Mouse (Mus musculus): ENCODE data around the gene Phactr1.
"Not testable (repeated sequence)": the region's sequence is repeated elsewhere in the genome, so short reads cannot be mapped to it uniquely, and the experiment has no call there.

Phactr1 gene

DNA sequence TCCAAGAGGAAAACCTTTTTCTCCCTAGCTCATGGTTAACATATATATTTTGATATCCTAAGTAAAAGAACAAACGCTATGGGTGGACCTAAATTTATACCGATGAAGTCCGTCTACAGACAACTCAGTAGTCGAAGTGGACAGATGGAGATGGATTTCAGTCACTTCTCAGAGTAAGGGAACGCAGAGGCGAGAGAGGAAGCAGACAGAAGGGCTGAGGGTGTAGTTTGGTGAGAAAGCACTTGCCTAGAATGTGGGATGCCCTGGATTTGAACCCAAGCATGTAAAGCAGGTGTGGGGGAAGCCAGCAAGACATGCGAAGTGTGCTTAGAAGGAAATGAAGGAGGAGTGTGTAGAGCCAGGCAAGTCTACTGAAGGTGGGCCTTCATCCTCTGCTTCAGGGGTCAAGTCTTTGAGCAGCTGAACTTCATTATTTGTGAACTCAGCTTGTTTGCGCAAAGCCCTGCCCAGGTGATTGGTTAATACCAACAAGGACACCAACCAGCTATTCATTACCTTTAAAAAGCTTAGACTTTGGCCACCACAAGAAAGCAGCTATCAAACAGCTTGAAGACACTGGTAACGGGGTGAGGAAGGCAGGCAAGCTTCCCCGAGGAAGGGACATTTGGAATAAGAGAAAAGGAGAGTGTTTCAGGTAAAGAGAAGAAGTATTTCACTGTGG, 241.5 kb downstream of the Phactr1 start:
- DNase-seq (ENCODE audit: low spot score in 2 of 2) = no peak

DNA sequence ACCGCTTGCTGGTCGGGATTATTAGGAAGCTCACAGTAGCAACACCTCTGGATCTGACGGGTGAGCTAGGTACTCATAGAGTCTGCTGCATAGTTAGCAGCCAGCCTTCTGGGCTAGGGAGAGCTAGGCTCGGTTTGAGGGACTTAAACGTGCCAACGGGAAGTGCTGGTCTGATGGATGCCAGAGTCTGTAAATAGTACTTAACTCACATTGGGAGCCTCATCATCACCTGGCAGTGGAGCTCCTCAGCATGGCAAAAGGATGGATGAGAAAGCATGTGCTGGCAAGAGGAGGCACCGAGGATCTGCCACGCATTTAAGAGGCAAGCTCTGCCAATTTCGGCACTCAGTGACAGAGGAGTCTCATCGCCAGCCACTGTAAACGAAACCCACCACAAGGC, 247.4 kb downstream of the Phactr1 start:
- DNase-seq (ENCODE audit: low spot score in 2 of 2) = no peak

DNA sequence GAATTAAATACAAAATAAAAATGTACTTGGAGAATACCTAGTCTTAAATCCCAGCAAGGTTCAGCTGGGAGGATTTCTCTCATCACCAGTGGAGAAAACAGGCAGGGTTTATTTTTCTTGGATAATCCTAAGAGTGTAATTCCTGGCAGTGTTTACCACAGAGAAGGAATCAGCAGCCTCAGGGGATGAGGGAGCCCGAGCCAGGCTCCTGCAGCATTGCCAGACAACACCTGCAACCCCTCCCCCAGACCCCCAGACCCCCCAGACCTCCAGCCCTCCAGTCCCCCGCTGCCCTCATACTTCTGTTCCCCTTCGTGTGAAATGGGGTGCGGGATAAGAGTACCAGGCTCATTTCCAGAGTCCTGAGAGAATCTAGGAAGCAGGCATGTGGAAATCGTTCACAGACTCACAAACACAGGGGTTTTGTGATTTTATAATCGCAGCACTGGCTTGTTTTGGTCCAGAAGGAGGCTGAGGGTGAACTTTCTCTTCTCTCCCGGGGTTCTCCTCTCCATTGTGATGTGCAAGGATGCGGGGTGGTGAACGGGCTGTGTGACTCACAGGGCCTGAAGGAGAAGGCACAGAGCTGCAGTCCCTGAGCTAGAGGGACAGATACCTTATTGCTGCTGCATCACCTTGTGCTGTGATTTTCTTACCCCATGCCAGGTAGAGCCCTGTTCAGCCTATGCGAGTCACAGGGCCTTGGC, 249.3 kb downstream of the Phactr1 start:
- DNase-seq (ENCODE audit: low spot score in 2 of 2) = no peak

DNA sequence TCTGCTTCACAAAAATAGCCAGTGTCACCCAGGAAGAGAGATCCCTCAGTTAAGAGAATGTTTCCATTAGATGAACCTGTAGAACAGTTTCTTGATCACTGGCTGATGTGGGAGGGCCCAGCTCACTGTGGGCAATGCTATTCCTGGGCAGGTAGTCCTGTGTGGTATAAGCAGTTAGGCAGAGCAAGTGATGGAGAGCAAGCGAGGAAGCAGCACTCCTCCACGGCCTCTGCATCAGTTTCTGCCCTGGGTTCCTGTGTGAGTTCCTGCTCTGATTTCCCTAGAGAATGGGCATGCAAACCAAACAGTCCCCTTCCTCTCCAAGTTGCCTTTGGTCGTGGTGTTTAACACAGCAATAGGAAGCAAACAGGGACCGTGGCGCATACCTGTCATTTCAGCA, 251.6 kb downstream of the Phactr1 start:
- DNase-seq (ENCODE audit: low spot score in 2 of 2) = no peak

DNA sequence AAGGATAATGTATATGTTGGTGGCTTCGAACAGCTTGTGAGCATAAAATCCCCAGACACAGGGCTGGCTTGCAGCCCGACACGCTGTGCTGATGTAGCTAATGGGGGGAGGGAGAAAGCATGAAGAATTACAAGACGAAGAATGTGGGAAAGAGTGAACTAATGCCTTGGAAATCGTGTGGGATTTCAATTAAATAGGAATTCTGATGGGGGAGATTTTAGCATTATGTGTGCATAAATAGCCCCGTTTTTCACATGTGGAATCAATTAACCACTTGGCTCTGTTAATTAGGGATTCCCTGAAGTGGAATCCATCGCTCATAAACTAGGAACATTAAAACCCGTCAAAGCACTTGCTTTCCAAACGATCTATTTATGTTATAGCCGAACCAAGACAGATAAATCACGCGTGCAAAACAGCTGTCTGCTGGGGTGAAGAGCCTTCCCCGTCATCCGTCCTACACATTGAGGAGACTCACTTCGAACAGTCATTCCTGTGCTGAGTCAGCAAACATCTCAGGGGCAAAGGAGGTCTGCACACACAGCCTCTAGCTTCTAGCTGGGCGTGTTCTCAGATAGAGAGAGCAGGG, 254.2 kb downstream of the Phactr1 start:
- no peak for DNase-seq (ENCODE audit: low spot score in 2 of 2)

DNA sequence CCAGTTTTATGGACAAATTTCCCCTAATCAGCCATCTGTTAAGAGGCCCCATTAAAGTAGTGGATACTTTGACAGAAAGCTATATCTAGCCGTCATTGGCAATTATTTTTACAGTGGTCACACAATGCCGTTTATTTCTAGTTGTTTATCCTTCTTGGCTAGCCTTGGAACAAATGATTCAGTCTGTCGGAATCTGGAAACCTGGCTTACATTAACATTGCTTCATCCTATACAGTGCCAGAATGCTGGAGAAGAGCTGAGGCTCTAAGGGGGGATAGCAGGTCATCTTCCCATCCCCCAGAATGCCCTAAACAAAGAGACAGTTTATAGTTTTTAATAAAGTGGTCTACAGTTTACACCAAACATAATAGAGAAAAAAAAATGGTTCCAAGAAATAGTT, 257.4 kb downstream of the Phactr1 start:
- no peak for DNase-seq (ENCODE audit: low spot score in 2 of 2)

DNA sequence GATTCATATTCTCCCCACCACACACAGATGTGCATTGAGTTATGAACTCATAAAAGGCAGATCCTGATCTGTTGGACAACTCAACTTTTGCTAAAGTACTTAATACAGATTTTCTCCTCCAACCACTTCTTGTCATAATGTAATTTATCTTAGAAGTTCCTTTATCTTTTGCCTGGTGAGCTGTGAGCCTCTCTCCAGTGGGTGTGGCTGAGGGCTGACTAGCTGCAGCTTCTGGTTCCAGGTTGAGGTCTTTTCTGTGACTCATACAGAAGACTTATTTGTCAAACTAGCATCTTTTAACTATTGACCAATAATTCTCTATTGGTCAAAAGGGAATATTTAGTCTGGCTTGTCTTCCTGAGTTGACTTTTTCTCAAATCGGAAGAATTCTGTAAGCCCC, 257.9 kb downstream of the Phactr1 start:
- no peak for DNase-seq (ENCODE audit: low spot score in 2 of 2)

DNA sequence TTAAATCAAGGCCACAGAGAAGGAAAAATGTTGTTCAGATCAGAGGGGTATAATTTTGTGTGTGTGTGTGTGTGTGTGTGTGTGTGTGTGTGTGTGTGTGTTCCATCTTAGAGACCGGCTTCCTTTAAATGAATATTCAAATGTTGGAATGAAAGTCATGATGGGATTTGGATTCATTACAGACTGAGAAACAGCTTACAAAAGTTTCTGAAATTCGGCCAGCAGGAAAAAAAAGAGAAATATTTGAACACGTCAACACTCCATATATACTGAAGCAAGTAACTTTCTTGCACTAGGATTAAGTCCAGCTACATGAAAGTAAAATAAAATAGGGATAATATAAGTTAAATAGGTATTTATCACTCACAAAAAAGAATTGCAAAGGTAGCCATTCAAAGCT, 259.8 kb downstream of the Phactr1 start:
- no peak for DNase-seq (ENCODE audit: low spot score in 2 of 2)

DNA sequence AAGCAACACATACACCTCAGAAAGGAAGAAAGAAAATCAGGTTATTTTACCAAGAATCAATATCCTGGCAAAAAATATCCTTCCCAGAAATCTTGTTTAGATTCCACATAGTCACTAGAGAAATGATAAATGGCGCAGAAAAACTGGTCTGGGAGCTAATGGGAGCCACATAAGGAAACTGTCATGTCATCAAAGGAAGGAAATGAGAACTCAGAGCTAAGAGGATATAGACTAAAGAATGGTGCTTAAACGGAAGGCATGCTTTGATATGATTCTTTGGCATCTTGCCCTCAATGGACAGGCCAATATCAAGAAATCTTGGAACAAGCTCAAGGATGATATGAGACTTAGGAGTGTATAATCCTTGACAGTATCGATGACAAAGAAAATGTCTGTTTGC, 263.7 kb downstream of the Phactr1 start:
- DNase-seq (ENCODE audit: low spot score in 2 of 2) = no peak

DNA sequence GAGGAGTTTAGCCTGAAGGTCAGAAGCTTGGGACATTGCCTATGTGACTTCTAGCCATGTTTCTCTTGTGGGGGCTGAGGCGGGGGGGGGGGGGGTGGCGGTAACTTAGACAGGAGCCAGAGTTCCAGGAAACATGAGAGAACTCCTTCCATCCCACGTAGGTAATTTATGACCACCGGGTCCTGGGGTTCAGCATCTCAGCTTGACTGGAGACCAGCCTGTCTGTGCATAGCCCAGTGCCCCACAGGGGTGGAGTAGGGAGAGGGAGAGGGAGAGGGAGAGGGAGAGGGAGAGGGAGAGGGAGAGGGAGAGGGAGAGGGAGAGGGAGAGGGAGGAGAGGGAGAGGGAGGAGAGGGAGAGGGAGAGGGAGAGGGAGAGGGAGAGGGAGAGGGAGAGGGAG, 264.8 kb downstream of the Phactr1 start:
- DNase-seq (ENCODE audit: low spot score in 2 of 2) = not testable (repeated sequence)

DNA sequence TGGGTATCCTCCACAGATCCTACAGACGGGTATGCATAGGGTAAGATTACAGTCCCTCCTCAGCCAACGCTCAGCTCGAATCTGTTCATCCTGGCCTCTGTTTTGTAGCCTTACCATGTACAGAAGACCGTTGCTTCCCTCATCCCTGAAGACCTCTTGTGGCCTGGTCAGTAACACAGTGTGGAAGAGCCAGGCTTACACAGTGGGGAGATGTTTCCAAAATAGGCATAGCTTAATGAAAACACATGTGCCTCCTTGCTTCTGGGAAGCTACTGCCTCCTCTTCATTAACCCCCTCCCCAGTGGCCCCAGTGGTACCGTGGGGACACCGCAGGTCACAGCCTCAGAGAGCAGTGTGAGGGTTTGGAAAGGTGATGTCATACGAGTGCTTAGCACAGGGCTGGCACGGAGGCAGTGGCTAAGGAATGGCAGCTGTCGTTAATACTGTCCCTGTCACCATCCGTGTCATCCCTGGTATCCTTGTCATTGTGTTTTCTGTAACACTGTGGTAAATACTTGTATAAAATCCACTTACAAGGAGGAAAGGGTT, 268.4 kb downstream of the Phactr1 start:
- no peak for DNase-seq (ENCODE audit: low spot score in 2 of 2)

DNA sequence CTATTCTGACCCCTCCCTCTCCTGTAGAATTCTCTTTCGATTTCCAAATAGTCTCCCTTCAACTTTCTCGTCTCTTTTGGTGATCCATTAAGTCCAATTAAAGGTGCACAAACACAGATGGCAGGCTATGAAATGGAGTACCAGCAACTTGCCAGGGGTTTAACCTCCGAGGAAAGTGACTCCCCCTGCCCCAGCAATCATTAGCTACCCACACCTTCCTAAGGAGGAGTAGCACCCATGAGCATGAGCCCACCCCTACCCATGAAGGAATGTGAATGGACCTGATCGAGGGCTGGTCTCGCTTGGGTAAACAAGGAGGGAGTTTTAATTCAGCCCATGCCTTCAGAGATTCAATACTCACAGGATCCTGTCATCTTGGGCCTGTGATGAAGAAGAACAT, 268.9 kb downstream of the Phactr1 start:
- DNase-seq (ENCODE audit: low spot score in 2 of 2) = no peak

DNA sequence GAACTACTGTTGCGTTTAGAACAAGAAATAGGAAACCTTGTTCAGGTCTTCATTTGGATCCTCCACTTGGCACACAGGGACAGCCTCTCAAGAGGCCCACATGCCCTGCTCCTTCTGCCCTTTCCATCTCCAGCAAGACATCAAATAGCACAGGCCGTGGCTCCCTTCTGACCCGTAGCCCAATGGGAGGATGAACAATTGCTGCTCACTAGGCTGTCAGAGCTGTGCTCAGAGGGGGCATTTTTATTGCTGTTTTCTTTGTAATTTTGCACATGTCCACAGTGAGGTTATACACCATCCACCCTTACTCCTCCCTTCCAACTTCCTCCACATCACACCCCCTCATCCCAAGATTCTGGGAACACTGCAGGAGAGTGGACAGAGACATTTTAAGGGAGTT, 269.6 kb downstream of the Phactr1 start:
- no peak for DNase-seq (ENCODE audit: low spot score in 2 of 2)

DNA sequence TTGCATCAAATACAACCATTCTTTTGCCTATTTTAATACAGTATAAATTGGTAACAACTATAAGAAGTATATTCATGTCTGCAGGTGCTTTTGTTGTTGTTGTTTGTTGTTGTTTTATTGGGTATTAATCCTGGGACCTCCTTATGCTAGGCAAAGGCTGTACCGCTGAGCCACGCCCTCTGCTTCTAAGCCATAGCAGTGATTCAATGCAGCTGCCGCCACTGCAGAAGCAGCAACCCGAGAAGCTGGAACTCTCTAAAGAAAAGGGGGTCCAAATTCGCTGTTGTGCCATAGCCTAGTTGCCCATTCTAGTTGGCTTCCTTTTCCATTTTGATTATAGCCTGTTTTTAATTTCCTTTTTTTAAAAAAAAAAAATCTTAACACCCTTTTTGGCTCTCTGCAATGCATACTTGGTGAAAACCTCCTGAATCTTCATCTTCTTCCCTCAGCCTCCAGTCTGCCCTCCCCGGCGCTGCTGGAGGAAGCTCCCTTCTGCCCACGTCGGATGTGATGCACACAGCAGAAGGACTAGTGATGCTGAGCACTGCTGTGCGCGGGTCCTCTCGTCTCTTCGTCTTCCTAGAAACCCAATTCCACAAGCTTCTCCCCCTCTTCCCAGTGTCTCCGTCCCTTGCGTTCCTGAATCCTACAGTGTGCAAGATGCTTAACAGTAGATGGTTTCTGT, 271.8 kb downstream of the Phactr1 start:
- no peak for DNase-seq (ENCODE audit: low spot score in 2 of 2)

DNA sequence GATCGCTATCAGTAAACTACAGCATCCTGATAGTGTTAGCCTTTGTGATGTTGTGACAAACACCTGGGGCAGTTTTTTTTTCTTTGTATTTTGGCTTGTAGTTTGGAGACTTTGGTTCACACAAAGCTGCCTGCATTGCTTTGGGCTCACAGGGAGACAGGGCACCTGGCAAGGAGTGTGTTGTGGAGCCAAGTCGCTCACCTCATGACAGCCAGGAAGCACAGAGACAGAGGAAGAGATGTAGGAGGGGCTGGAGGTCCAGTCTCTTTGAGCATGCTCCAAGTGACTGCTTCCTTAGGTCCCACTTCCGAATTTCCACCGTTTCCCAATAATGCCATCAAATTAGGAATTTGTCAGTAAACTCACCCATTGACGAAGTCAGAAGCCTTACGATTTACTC, 272.6 kb downstream of the Phactr1 start:
- DNase-seq (ENCODE audit: low spot score in 2 of 2) = no peak

DNA sequence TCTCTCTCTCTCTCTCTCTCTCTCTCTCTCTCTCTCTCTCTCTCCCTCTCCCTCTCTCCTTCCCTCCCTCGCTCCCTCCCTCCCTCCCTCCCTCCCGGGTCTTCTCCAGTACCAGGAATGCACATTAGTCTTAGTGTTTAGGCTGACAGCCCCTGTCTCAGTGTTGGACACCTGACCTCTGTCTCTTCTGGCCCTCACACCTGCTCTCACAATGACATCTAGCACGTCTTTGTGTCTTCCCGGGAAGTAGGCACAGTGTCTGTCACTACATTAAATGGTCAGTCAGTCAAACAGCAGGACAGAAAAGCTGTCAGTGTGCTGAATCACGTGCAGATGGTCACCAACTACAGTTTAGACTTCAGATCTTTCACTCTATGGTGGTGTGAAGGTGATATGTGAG, 273.7 kb downstream of the Phactr1 start:
- no peak for DNase-seq (ENCODE audit: low spot score in 2 of 2)

DNA sequence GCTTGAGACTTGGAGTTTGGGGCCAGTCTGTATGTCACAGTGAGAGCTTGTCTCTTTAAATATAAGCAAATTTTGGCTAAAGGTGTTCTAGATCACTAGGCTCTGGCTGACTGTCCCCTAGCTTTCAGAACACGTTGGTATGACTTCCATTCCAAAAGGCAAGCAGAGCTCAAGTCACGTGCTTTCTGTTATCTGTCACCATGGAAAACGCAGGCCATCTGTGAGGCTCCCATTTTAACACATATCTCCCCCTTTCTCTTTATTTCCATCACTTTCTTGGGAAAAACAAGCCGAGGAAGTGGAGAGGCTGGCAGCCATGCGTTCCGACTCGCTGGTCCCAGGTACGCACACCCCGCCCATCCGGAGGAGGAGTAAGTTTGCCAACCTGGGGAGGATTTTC, 275.9 kb downstream of the Phactr1 start:
- DNase-seq (ENCODE audit: low spot score in 2 of 2) = no peak

DNA sequence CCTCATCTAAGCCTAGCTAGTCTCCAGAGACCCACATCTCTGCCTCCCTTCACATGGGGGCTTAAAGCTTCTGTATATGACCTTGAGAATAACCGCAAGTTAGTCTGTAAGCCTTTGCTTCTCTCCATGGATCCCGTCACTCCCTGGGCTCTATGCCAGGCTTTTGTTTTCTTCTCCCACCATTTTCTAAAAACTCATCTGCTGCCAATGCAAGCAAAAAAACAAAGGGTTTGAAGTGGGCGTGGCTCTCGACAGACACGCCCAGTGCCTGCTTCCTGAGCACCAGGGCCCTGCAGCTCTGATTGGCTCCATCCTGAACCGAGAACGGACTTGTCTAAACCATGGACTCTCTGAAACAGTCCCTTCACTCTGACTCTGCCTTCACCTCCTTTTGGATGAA, 277.4 kb downstream of the Phactr1 start:
- DNase-seq (ENCODE audit: low spot score in 2 of 2) = no peak

DNA sequence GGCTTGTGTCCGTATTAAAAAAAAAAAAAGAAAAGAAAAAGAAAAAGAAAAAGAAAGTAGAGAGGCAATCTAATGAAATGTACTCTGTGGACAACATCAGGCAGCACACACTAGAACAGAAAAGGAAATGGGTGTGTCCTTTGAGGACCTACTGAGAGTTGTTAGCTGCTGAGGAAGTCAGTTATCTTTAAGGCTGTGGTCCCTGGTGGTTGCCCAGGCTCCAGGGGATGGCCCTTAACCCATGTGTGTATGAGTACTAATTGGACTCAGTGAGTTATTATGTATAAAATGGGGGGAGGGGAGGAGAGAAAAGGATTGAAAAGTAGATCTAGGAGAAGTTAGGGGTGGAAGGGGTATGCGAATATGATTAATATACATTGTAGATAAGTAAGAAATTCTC, 278.4 kb downstream of the Phactr1 start:
- DNase-seq (ENCODE audit: low spot score in 2 of 2) = no peak

DNA sequence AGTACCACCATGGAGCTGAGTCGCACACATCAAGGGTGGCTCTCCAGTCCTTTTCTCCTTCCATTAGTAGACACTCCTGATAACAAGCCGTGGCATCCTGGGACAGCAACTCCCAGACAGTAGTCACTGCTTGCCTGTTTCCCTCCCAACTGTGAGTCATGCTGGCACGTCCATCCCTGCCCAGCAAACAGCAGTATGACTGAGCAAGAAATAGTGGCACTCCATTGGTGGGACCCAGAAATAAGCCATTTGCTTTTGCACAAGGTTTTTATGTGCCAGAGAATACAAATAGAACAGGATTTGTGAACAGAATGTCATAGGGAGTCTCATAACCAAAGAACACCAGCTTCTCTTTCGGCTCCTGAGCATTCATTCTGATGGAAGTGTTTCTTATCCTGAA, 281.1 kb downstream of the Phactr1 start:
- no peak for DNase-seq (ENCODE audit: low spot score in 2 of 2)

DNA sequence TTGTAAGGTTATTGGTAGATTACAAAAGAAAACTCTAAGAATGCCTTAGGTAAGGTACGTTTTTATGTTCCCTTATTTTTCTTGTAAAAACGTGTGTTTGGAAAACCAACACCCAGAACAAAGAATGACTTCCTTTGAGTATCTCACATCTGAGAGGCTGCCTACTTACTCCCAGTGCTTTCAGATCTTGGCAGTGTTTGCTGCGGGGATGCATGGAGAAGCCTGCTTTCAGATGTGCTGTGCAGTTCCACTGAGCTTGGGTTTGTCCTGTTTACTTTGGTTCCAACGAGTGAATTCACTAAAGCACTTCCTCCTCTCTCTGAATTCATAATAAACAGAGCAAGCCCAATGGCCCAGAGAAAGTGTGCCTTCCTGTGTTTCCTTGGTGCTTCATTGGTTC, 288.1 kb downstream of the Phactr1 start:
- DNase-seq (ENCODE audit: low spot score in 2 of 2) = no peak

DNA sequence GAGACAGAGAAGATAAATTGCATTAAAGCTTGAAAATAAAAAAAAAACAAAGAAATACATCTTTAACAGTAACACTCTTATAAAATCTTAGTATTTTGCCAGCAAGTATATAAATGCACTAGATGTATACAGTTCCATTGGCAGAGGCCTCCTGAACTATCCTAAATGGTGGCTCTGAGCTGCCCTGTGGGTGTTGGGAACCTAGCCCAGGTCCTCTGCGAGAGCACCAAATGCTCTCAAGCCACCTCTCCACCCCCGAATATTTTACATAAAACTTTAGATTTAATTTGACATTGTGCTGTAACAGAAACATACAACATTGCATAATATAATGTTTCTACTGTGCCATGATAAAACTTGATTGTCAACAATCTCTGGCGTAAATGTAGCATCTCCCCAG, 293.1 kb downstream of the Phactr1 start:
- no peak for DNase-seq (ENCODE audit: low spot score in 2 of 2)

DNA sequence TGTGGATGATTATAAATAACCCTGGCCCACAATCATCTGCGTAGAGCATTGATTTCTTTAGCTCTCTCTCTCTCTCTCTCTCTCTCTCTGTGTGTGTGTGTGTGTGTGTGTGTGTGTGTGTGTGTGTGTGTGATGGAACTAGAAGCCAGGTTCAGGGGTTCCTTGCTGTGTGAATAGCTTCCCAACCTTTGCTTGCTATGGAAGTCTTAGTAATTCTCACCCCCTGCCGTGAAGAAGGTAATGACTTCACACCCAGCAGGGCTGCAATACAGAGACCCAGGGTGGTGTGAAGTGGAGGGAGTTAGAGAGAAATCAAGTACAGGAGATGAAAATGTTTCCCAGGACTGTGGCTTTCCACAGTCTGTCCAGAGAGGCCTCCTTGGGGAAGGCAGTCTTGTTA, 293.5 kb downstream of the Phactr1 start:
- DNase-seq (ENCODE audit: low spot score in 2 of 2) = no peak

All from frontal cortex, postnatal 10 days (tissue).